Mouse (Mus musculus) left cerebral cortex, adult 18-20 months (tissue): ENCODE results near the gene Spred1. TPM values are rescaled to one million over a fixed set of nuclear protein-coding genes. Genes with fewer than 3 reads are reported as not detected.
A peak's percentile ranks its signal among the peaks of the same experiment; 100 is the strongest.

ENCODE experiments used
- DNase-seq, 2 experiments: peaks; one replicate each; pipeline ENCODE4 v3.0.0; 2021 to 2022; ENCODE audit warnings: low spot score in 2 of 2, mixed read lengths in 1 of 2
- long read RNA-seq, 2 experiments: library from polyadenylated mRNA; stranded (forward); transcript quantifications; one replicate each; pipeline ENCODE4 v2.0.0; 2021
- total RNA-seq, 2 experiments: library from RNA; stranded (reverse); gene quantifications; 2 replicates each; pipeline ENCODE4 v1.2.3; 2021

The Spred1 gene
- 100 to 1,000 TPM; 169 to 186 TPM for total RNA-seq
- long read RNA-seq, experiment 1, full-length matches to known transcripts = 146 of 178 reads
- long read RNA-seq, experiment 1, partial matches to known transcripts = 18 of 178 reads
- long read RNA-seq, experiment 1, other reads (novel, unspliced or antisense) = 14 of 178 reads
- long read RNA-seq, experiment 2, full-length matches to known transcripts = 108 of 136 reads
- long read RNA-seq, experiment 2, partial matches to known transcripts = 4 of 136 reads
- long read RNA-seq, experiment 2, other reads (novel, unspliced or antisense) = 24 of 136 reads

GRCm38 (mm10) chr2:117121212-117121983 is at the start of gene Spred1:
Gene Spred1, plus strand, starts transcription at chr2:117121374.
- no peak for DNase-seq

DNA sequence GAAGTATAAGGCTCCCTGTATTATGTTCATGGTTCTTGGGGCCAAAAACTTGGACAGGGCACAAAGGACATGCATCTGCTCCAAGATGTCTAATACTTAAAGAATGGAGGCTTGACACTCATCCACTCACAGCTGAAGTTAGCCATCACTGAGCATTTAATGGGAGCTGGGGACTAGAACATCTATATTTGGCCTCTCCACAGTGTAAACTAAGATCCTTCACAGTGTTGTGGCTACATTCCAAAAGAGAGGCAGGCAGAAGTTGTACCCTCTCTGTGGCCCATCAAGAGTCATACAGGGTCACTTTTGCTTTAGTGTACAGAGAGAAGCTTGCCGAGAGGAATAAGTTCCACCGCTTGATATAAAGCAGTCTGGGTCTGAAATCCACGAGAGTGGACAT is 49.6 kb upstream of the Spred1 start:
- DNase-seq = no peak

DNA sequence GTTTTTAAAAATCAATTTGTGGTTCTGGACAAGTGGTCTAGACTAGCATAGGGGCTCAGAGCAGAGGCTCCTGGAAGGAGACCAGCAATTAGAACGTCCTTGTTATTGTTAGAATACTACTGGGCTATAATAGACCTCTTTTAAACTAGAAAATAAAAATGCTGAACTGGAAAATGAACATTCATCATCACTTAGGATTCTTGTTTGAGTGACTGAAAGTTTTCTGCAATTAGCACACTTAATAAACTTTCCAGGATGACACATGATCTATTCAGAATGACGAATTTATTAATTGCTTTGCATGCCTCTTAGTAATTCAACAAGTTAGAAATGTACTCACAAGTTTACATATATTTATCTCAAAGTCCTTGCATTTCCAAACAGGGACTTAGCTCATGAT is 42.5 kb upstream of the Spred1 start:
- no peak for DNase-seq

DNA sequence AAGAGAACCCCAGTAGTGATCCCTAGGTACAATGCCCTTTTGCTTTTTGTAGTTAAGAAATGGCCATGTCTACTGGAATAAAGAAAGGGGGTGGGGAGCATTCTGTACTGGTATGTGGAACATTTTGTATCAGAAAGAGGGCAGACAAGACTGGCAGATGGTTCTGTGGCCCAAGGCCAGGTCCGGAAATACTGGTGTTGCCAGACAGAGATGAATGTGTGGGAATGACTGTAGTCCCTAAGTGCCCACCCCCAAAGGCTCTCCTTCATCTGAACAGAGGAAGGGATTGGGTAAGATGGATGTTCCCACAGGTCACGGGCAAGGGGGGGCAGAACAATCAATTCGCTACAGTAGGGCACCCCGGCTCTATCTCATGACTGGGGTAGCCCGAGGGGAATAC is 41.6 kb upstream of the Spred1 start:
- DNase-seq = peak in 1 of 2 experiments; percentile 19

DNA sequence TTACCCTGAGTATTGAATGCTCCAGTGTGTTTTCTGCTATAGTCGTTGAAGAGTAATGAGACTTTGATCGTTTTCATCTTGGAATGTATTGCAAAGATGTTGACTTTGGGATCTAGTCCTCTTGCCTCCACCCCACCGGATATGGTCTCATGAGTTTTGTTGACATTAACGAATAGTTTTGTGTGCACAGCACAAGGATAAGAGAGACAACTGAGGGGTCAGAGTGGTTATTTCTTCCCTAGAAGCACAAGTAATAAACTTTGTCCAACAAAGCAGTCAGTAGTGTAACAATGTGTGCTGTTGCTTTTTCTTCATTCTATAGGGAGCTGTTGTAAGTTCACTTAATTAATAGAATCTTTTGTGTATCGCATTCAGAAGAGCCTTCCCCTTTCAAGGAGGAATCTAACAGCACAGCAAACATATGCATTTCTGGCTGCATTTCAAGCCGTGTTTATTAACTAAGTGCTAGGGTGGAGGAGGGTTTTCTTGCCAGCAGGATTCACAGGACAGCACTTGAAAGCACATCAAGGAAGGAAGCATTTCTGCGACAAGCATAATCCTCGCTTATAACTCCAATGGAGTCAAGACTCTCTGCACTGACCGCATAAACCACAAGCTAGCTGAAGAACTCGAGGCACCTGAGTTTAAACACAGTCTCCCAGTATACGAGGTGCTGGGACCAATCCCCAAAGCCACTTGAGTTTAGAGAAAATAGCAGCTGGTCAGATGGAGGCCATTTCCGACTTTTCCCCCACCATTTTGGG is 35.0 kb upstream of the Spred1 start:
- DNase-seq = no peak

DNA sequence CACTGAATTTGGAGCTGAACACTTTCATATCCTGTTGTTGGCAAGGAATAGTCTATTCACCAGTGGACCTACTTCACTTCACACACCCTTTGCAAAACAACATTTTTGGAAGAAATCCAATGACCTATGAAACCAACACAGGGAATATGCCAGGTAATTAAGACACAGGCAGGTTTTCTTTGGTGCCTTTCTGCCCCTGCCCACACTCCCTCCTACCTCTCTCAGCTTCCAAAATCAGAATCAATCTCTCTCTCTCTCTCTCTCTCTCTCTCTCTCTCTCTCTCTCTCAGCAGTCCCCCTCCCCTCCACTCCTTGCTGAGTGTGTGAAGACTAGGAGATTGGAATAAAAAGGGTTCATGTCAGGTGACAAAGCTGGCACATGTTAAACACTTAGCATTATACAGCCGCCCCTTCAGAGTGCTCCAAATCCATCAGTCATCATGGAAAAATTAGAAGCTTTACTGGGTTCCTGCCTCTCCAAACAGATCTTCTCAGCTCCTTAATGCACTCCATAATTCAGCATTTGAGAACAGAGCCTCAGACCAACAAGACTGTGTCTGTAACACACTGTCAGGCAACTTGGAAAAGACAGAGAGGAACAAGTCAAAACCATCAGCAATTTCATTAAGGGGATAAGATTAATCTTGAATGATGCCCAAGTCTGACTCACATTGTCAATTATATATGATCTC is 34.3 kb upstream of the Spred1 start:
- no peak for DNase-seq

- DNase-seq = no peak
These were observed 33.7 kb upstream of the Spred1 start for GRCm38 (mm10) chr2:117087458-117087820.

- DNase-seq = no peak
These were observed 31.7 kb upstream of the Spred1 start for GRCm38 (mm10) chr2:117089482-117089881.

DNA sequence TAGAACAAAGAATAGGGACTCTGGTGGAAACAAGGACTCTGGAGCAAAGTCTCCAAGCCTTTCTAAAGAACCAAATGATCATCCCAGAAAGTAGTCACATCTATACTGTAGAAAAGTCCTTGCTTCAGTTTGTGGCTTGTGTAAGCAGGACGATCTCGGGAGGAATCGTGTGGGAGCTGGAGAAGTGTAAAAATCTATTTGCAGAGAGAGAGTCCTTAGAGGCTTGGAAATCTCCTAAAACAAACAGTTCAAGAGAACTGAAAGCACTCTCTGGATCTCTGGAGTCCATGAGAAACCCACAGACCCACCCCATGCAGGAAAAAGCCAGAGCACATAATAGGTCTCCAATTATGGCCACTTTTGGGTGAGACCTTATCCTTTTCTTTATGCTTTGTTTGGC is 31.1 kb upstream of the Spred1 start:
- peak in 1 of 2 experiments; percentile 33 for DNase-seq

DNA sequence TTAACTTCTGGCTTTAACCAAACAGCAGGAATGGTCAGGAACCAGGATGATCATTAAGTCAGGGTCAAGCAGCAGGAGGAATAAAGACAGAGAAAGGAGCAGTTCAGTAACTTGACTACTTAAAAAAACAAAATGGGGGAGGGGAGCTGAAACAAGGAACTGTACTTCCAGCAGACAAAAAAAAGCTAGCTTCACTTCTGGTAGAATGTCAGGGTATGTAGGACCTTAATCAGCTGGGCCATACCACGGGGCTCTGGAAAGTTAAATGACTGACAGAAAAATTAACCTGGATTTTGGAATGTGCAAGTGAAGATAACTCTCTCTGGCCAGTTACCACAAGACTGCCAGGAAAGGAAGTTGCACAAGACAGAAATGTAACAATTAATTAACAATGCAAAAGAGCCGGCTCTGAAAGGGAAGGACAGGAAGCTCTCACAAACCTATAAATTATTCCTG is 28.2 kb upstream of the Spred1 start:
- DNase-seq = no peak

- DNase-seq = no peak
These were observed 25.7 kb upstream of the Spred1 start for GRCm38 (mm10) chr2:117095491-117095890.

- no peak for DNase-seq
These were observed 23.9 kb upstream of the Spred1 start for GRCm38 (mm10) chr2:117097305-117097704.

GRCm38 (mm10) chr2:117099316-117099715 is 21.9 kb upstream of the Spred1 start:
- DNase-seq = no peak

GRCm38 (mm10) chr2:117103461-117103860 is 17.7 kb upstream of the Spred1 start:
- no peak for DNase-seq

- DNase-seq = no peak
These were observed 15.8 kb upstream of the Spred1 start for GRCm38 (mm10) chr2:117105407-117105806.

DNA sequence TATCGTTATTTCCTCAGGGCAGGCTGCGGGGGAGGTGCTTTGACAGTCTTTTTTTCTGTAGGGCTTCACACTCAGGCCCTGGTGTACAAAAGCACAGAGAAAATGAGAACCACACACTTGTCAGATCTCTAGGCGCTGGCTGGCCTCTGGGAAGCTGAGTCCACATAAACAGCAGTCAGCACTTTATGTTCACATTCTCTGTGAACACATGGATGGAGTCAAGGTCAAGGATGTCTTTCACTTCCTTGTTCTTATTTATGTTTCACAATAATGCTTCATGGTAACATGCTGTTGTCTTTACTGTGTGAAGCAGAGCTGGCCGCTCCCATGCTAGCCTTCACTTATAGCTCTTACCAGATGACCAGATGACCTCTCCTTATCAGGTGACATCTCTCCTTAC is 13.1 kb upstream of the Spred1 start:
- no peak for DNase-seq

- DNase-seq = no peak
These were observed 11.9 kb upstream of the Spred1 start for GRCm38 (mm10) chr2:117109296-117109695.

- DNase-seq = no peak
These were observed 10.8 kb upstream of the Spred1 start for GRCm38 (mm10) chr2:117110355-117110866.

DNA sequence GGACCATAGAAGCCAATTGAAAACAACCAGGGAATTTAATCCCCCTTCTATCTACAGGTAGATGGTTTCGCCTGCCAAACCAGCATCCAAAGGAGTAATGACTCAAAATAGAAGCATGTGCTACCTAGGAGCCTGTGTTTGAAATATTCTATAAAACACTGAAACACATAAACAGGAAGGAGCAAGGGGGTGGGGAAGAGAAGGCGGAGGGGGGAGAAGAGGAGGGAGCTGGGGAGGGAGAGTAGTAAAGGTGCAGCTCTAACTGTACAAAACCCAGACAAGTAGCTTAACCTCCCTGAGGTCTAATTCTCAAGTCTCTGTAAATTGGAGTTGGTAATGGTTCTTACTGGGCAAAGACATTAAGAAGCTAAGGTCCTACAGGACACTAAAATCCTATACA is 7.9 kb upstream of the Spred1 start:
- no peak for DNase-seq

- DNase-seq = no peak
These were observed 7.4 kb upstream of the Spred1 start for GRCm38 (mm10) chr2:117113762-117114161.

DNA sequence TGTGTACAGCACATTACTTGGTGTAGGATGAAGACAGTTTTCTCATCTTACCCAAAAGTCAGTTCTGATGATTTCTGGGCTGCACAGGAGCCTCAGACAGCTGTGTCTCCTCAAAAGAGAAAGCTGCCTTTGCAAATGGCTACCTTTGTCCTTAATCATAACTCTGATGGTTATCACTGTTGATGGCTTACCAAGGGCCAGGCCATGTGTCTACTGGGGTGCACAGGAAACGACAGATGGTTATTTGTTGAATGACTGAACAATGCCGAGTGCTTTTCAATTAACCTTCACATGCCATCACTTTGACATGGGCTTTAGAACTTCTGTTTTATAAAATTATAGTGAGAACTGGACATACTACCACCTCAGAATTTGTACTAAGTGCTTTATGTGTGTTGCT is 2.7 kb upstream of the Spred1 start:
- DNase-seq = no peak
